Mouse (Mus musculus) small intestine, adult 2 months (tissue): ENCODE measurements around the gene P2rx3.
A peak's percentile ranks its signal among the peaks of the same experiment; 100 is the strongest.

Experiments
- CTCF ChIP-seq: fragments of 200-500 bp; IDR thresholded peaks from 2 replicates; pipeline ENCODE4 v1.5.1; 2012; ENCODE audit warnings: low read depth, mild to moderate bottlenecking, control low read depth, inconsistent platforms, low read length, moderate library complexity, mixed read lengths; ENCODE audit not compliant: insufficient replicate concordance, insufficient read length; ENCODE audit errors: extremely low read depth
- POLR2A ChIP-seq: fragments of 200-500 bp; IDR thresholded peaks from 2 replicates; pipeline ENCODE4 v1.6.1; 2012; ENCODE audit warnings: low read depth, mild to moderate bottlenecking, control low read depth, inconsistent platforms, low read length, moderate library complexity

DNA sequence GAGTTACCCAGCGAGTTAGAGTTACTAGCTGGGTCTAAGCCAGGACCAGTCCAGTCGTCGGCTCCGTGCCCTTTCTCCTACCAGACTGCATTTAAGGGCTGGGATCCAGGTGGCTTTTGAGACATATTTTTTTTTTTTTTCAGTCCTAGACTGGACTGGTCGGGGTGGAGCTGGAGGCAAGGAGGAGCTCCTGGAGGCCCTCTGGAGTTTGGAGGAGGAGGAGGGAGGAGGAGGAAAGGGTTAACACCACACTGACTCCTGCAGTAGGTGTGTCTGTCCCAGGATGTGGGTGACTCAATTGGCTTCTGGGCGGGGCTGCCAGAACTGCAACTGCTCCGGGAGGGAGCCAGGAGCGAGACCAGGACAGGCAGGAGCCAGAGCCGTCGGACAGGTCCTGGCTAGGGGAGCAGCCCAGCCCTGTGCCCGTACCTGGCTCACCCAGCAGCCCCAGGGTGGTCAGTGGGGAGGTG is 23.4 kb upstream of the P2rx3 start:
- peak; percentile 28; the same call in 1 of the 2 replicates for TF ChIP-seq CTCF
- peak; percentile 75; the same call in 1 of the 2 replicates for TF ChIP-seq POLR2A
